Mouse (Mus musculus) gastrocnemius, postnatal 25 days (tissue): Measurements from ENCODE around the gene Cdk14. TPM values are rescaled to one million over a fixed set of nuclear protein-coding genes. Genes with fewer than 3 reads are reported as not detected.

Experiments used
- DNase-seq: peaks from one replicate; pipeline ENCODE4 v3.0.0; 2022
- total RNA-seq, 2 experiments: library from RNA; stranded (reverse); gene quantifications; 1 replicate in 1 of 2; 2 replicates in 1 of 2; pipeline ENCODE4 v1.2.3; 2021

Gene Cdk14
- total RNA-seq, 2 experiments from 2014 or later, result 5.4 to 5.5 TPM

GRCm38 (mm10) chr5:5264712-5265111 is 155.4 kb downstream of the Cdk14 start:
- DNase-seq, result no peak

GRCm38 (mm10) chr5:5261725-5262296 is 158.3 kb downstream of the Cdk14 start:
- DNase-seq, result no peak

- no peak for DNase-seq
These were observed 159.0 kb downstream of the Cdk14 start for GRCm38 (mm10) chr5:5260966-5261724.

- no peak for DNase-seq
These were observed 159.8 kb downstream of the Cdk14 start for GRCm38 (mm10) chr5:5260309-5260708.

- DNase-seq, result no peak
These were observed 165.7 kb downstream of the Cdk14 start for GRCm38 (mm10) chr5:5254391-5254790.

GRCm38 (mm10) chr5:5253177-5253576 is 166.9 kb downstream of the Cdk14 start:
- DNase-seq, result no peak

GRCm38 (mm10) chr5:5247671-5248070 is 172.4 kb downstream of the Cdk14 start:
- DNase-seq, result no peak

- DNase-seq, result no peak
These were observed 173.5 kb downstream of the Cdk14 start for GRCm38 (mm10) chr5:5246534-5247175.

- DNase-seq, result no peak
These were observed 174.9 kb downstream of the Cdk14 start for GRCm38 (mm10) chr5:5245182-5245581.

GRCm38 (mm10) chr5:5243648-5244047 is 176.5 kb downstream of the Cdk14 start:
- DNase-seq, result no peak

GRCm38 (mm10) chr5:5242704-5243103 is 177.4 kb downstream of the Cdk14 start:
- no peak for DNase-seq

GRCm38 (mm10) chr5:5241088-5241487 is 179.0 kb downstream of the Cdk14 start:
- no peak for DNase-seq

- no peak for DNase-seq
These were observed 180.0 kb downstream of the Cdk14 start for GRCm38 (mm10) chr5:5240121-5240520.

GRCm38 (mm10) chr5:5234935-5235334 is 185.2 kb downstream of the Cdk14 start:
- peak; percentile 75 for DNase-seq

GRCm38 (mm10) chr5:5226966-5227365 is 193.1 kb downstream of the Cdk14 start:
- DNase-seq, result no peak

- no peak for DNase-seq
These were observed 208.4 kb downstream of the Cdk14 start for GRCm38 (mm10) chr5:5211780-5212135.

- DNase-seq, result no peak
These were observed 208.9 kb downstream of the Cdk14 start for GRCm38 (mm10) chr5:5211034-5211779.

GRCm38 (mm10) chr5:5208016-5208415 is 212.1 kb downstream of the Cdk14 start:
- no peak for DNase-seq

GRCm38 (mm10) chr5:5206012-5206411 is 214.1 kb downstream of the Cdk14 start:
- no peak for DNase-seq

- DNase-seq, result no peak
These were observed 225.4 kb downstream of the Cdk14 start for GRCm38 (mm10) chr5:5194562-5195221.

- DNase-seq, result no peak
These were observed 230.5 kb downstream of the Cdk14 start for GRCm38 (mm10) chr5:5189590-5189989.
